Mouse (Mus musculus) liver, embryonic 16.5 days (tissue): ENCODE data around the gene Gm11595. TPM values are rescaled to one million over a fixed set of nuclear protein-coding genes. Genes with fewer than 3 reads are reported as not detected.

Experiments
- ATAC-seq: fragments of 200-750 bp; cut with Nextera tagmentation; 2 replicates; pipeline ENCODE4 v1.8.0; 2017; ENCODE audit warnings: low read depth, mild to moderate bottlenecking, moderate number of reproducible peaks, moderate library complexity
- H3K27ac ChIP-seq: fragments of 300-500 bp; sonication (generic); 2 replicates; pipeline ENCODE4 v1.5.1; 2014; ENCODE audit warnings: mild to moderate bottlenecking, low read length
- H3K27me3 ChIP-seq: fragments of 300-500 bp; sonication (generic); 2 replicates; pipeline ENCODE4 v1.6.1; 2014; ENCODE audit warnings: low read depth, low read length, mixed read lengths; ENCODE audit not compliant: control insufficient read depth, insufficient read depth
- H3K36me3 ChIP-seq: fragments of 300-500 bp; sonication (generic); 2 replicates; pipeline ENCODE4 v1.6.1; 2014; ENCODE audit warnings: mild to moderate bottlenecking; ENCODE audit not compliant: control insufficient read depth, insufficient read depth
- H3K4me1 ChIP-seq: fragments of 300-500 bp; sonication (generic); 2 replicates; pipeline ENCODE4 v1.6.1; 2014; ENCODE audit warnings: low read depth, low read length, mixed read lengths; ENCODE audit not compliant: control insufficient read depth
- H3K4me2 ChIP-seq: fragments of 300-500 bp; sonication (generic); 2 replicates; pipeline ENCODE4 v1.6.1; 2014; ENCODE audit warnings: low read depth, low read length, mixed read lengths
- H3K4me3 ChIP-seq: fragments of 300-500 bp; sonication (generic); 2 replicates; pipeline ENCODE4 v1.5.1; 2014; ENCODE audit warnings: low read depth, mild to moderate bottlenecking, low read length
- H3K9ac ChIP-seq: fragments of 300-500 bp; sonication (generic); 2 replicates; pipeline ENCODE4 v1.6.1; 2014; ENCODE audit warnings: low read depth, low read length
- H3K9me3 ChIP-seq: fragments of 300-500 bp; sonication (generic); replicated peaks from 2 replicates; pipeline ENCODE4 v1.6.1; 2016; ENCODE audit warnings: low read length; ENCODE audit not compliant: control insufficient read depth
- WGBS: fragments of 180-500 bp; shearing (Covaris S2); extraction: QIAGEN DNeasy Blood & Tissue Kit; methylation state at CpG from one replicate; pipeline ENCODE4 v1.1.7; 2014; ENCODE audit not compliant: insufficient replicate concordance; 5-methylcytosine and 5-hydroxymethylcytosine counted together
- polyA plus RNA-seq: library from polyadenylated mRNA; unstranded; fragments of >200 nt; fragmentation: Nextera tagmentation; extraction: Ambion mirVana; gene quantifications from 2 replicates; pipeline ENCODE4 v1.2.1, GENCODE M21; 2015

Gene Gm11595
- polyA plus RNA-seq, 1 experiment from 2014 or later: not detected

DNA sequence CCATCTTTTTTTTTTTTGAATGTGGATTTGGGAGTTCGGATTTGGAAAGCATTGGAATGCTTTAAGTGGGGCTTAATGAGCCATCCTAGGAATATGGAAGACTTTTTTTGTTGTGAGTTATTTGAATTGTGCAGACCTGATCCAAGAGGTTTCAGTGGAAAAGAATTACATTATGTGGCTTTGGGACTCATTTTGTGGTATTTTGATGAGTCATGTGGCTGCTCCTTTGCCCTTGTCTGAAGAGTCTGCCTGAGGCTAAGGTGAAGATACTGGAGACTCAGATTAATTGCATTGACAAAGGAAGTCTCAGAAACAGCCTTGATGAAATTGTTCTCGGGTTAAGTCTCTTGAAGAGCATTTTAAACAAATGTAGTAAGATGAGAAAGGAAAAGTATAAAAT is 4.3 kb downstream of the Gm11595 start:
- no peak overlapping the region for H3K27ac ChIP-seq
- H3K9me3 ChIP-seq: no peaks in the 10 kb centered on the region
- H3K27me3 ChIP-seq: no peaks in the 10 kb centered on the region
- no peaks in the 10 kb centered on the region for H3K36me3 ChIP-seq
- ATAC-seq: no peak
- no peak overlapping the region for H3K4me2 ChIP-seq
- 50% methylated on average over 2 of the region's 2 CpGs for WGBS
- no peak overlapping the region for H3K4me3 ChIP-seq
- no peak overlapping the region for H3K9ac ChIP-seq
- no peaks in the 10 kb centered on the region for H3K4me1 ChIP-seq

DNA sequence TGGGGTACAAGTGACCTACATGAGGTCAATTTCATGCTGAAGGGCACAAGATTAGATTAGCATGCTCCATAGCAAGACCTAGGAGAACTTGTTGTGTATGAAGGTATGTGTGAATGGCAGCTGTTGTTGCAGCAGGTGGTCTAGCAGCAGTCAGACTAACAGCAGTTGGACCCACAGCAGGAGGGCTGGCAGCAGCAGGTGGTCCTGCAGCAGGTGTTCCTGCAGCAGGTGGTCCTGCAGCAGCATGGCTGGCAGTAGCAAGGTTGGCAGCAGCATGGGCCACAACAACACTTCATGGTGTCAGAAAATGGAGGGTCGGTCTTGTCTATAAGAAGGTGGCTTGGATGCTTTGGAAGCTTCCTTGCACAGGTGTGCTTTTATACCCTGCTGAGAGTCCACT is 13.8 kb downstream of the Gm11595 start:
- H3K27me3 ChIP-seq: no peaks in the 10 kb centered on the region
- no peak for ATAC-seq
- no peak overlapping the region for H3K9ac ChIP-seq
- no peak overlapping the region for H3K27ac ChIP-seq
- H3K4me1 ChIP-seq: no peaks in the 10 kb centered on the region
- no peak overlapping the region for H3K4me2 ChIP-seq
- H3K9me3 ChIP-seq: no peaks in the 10 kb centered on the region
- H3K36me3 ChIP-seq: no peaks in the 10 kb centered on the region
- no peak overlapping the region for H3K4me3 ChIP-seq
- WGBS: 50% methylated on average over 1 of the region's 1 CpGs

DNA sequence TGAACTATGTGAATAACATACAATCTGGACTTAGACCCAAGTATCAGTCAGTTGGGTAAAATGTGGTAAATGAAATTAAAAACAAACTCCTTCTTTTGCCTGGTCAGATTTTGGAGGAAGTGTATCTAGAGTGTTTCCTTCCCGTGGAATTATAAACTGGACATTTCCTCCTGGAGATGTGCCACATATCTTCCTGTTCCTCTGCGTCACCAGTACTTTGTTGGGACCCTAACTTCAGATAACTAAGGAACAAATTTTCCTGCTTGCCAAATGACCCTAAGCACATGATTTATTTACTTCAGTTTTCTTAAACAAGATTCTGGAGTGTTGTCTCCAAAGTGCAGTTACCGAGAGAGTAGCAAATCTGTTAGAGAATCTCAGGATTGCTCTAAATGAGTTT is 28.7 kb downstream of the Gm11595 start:
- H3K9ac ChIP-seq: no peak overlapping the region
- no peaks in the 10 kb centered on the region for H3K4me1 ChIP-seq
- no peak for ATAC-seq
- no peaks in the 10 kb centered on the region for H3K9me3 ChIP-seq
- no peak overlapping the region for H3K27ac ChIP-seq
- no peak overlapping the region for H3K4me2 ChIP-seq
- WGBS: 62% methylated on average over 3 of the region's 3 CpGs
- no peaks in the 10 kb centered on the region for H3K36me3 ChIP-seq
- no peaks in the 10 kb centered on the region for H3K27me3 ChIP-seq
- H3K4me3 ChIP-seq: no peak overlapping the region

DNA sequence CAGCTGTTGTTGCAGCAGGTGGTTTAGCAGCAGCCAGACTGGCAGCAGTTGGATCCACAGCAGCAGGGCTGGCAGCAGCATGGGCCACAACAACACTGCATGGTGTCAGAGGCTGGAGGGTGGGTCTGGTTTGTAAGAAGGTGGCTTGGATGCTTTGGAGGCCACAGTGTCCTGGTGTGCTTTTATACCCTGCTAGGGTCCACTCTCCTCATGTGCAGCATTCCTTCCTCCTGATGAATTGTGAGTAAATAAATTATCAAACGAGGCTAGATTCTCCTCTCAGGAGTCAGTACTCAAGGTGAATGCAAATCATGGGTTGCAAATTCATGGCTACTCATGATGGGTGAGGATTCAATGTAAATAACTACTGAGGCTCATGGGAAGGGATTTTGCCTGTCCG is 38.5 kb downstream of the Gm11595 start, which contains the start of gene Gm14180:
Gene Gm14180, minus strand, starts transcription at position 101 of the 400 bp plus-strand sequence.
- Histone ChIP-seq H3K27me3 (no peaks in the 10 kb centered on the region), H3K4me3 (no peak within 1 kb of the TSS), H3K36me3 (no peaks in the 10 kb centered on the region), H3K4me2 (no peak within 1 kb of the TSS), H3K9me3 (no peaks in the 10 kb centered on the region), H3K27ac (no peak within 1 kb of the TSS), H3K4me1 (no peaks in the 10 kb centered on the region), H3K9ac (no peak within 1 kb of the TSS)
- WGBS: 42% methylated on average over 2 of the region's 2 CpGs
- no peak for ATAC-seq

DNA sequence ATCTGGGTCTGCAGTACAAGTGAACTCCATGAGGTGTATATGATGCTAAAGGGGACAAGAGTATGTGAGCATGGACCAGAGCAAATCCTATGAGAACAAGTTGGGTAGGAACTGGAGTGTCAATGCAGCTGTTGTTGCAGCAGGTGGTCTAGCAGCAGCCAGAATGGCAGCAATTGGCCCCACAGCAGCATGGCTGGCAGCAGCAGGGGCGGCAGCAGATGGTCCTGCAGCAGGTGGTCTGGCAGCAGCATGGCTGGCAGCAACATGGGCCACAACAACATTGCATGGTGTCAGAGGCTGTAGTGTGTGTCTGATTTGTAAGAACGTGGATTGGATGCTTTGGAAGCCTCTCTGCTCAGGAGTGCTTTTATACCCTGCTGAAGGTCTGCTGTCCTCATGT is 48.7 kb downstream of the Gm11595 start:
- no peak overlapping the region for H3K4me2 ChIP-seq
- no peaks in the 10 kb centered on the region for H3K9me3 ChIP-seq
- no peak for ATAC-seq
- H3K4me1 ChIP-seq: no peaks in the 10 kb centered on the region
- no peak overlapping the region for H3K4me3 ChIP-seq
- no peak overlapping the region for H3K27ac ChIP-seq
- H3K36me3 ChIP-seq: no peaks in the 10 kb centered on the region
- 53% methylated on average over 2 of the region's 2 CpGs for WGBS
- no peak overlapping the region for H3K9ac ChIP-seq
- no peaks in the 10 kb centered on the region for H3K27me3 ChIP-seq

Other genes with a start within 250 kb of the Gm11595 start
- gene Krt40, start 229.8 kb downstream of the Gm11595 start, polyA plus RNA-seq: not detected in 2 replicates
- gene Krtap3-3, start 222.0 kb downstream of the Gm11595 start, polyA plus RNA-seq: not detected in 2 replicates
- gene Krtap3-2, start 216.1 kb downstream of the Gm11595 start, polyA plus RNA-seq: not detected in 2 replicates
- gene Gm11939, start 213.4 kb downstream of the Gm11595 start, polyA plus RNA-seq: not detected in 2 replicates
- gene Krtap3-1, start 206.3 kb downstream of the Gm11595 start, polyA plus RNA-seq: not detected in 2 replicates
- not detected in 2 replicates for gene Krtap1-5, start 191.9 kb downstream of the Gm11595 start, polyA plus RNA-seq
- not detected in 2 replicates for gene Krtap1-4, start 189.3 kb downstream of the Gm11595 start, polyA plus RNA-seq
- not detected in 2 replicates for gene Krtap1-3, start 181.6 kb downstream of the Gm11595 start, polyA plus RNA-seq
- gene Krtap9-3, start 174.8 kb downstream of the Gm11595 start, polyA plus RNA-seq: not detected in 2 replicates
- gene Gm11938, start 169.6 kb downstream of the Gm11595 start, polyA plus RNA-seq: not detected in 2 replicates
- not detected in 2 replicates for gene Gm11937, start 162.7 kb downstream of the Gm11595 start, polyA plus RNA-seq
- not detected in 2 replicates for gene Krtap2-4, start 158.1 kb downstream of the Gm11595 start, polyA plus RNA-seq
- not detected in 2 replicates for gene Gm11562, start 152.5 kb downstream of the Gm11595 start, polyA plus RNA-seq
- not detected in 2 replicates for gene Krtap4-1, start 144.7 kb downstream of the Gm11595 start, polyA plus RNA-seq
- gene Krtap4-2, start 137.8 kb downstream of the Gm11595 start, polyA plus RNA-seq: not detected in 2 replicates
- not detected in 2 replicates for gene Krtap4-7, start 128.8 kb downstream of the Gm11595 start, polyA plus RNA-seq
- gene Gm11555, start 122.7 kb downstream of the Gm11595 start, polyA plus RNA-seq: not detected in 2 replicates
- not detected in 2 replicates for gene Gm11563, start 114.0 kb downstream of the Gm11595 start, polyA plus RNA-seq
- gene Krtap4-6, start 107.0 kb downstream of the Gm11595 start, polyA plus RNA-seq: not detected in 2 replicates
- gene Gm14190, start 82.2 kb downstream of the Gm11595 start, polyA plus RNA-seq: not detected in 2 replicates
- not detected in 2 replicates for gene Gm14180, start 38.6 kb downstream of the Gm11595 start, polyA plus RNA-seq
- gene Krtap4-8, start 7.8 kb upstream of the Gm11595 start, polyA plus RNA-seq: not detected in 2 replicates
- not detected in 2 replicates for gene Krtap4-9, start 12.3 kb upstream of the Gm11595 start, polyA plus RNA-seq
- not detected in 2 replicates for gene Gm11596, start 20.6 kb upstream of the Gm11595 start, polyA plus RNA-seq
- gene Gm11569, start 26.0 kb upstream of the Gm11595 start, polyA plus RNA-seq: not detected in 2 replicates
- not detected in 2 replicates for gene Gm11554, start 31.5 kb upstream of the Gm11595 start, polyA plus RNA-seq
- gene Krtap4-13, start 37.0 kb upstream of the Gm11595 start, polyA plus RNA-seq: not detected in 2 replicates
- gene Gm11564, start 42.8 kb upstream of the Gm11595 start, polyA plus RNA-seq: not detected in 2 replicates
- gene 2300003K06Rik, start 65.2 kb upstream of the Gm11595 start, polyA plus RNA-seq: not detected in 2 replicates
- gene Krtap4-16, start 78.7 kb upstream of the Gm11595 start, polyA plus RNA-seq: not detected in 2 replicates
- not detected in 2 replicates for gene Gm11568, start 85.0 kb upstream of the Gm11595 start, polyA plus RNA-seq
- gene Gm11559, start 91.6 kb upstream of the Gm11595 start, polyA plus RNA-seq: not detected in 2 replicates
- not detected in 2 replicates for gene Krtap9-1, start 100.5 kb upstream of the Gm11595 start, polyA plus RNA-seq
- not detected in 2 replicates for gene Gm11567, start 106.3 kb upstream of the Gm11595 start, polyA plus RNA-seq
- not detected in 2 replicates for gene Krtap31-1, start 135.0 kb upstream of the Gm11595 start, polyA plus RNA-seq
- not detected in 2 replicates for gene Gm11565, start 141.8 kb upstream of the Gm11595 start, polyA plus RNA-seq
- gene Krtap31-2, start 163.4 kb upstream of the Gm11595 start, polyA plus RNA-seq: not detected in 2 replicates
- not detected in 2 replicates for gene Krtap9-5, start 175.6 kb upstream of the Gm11595 start, polyA plus RNA-seq
- gene Krtap29-1, start 206.1 kb upstream of the Gm11595 start, polyA plus RNA-seq: not detected in 2 replicates
- gene Krtap16-1, start 213.7 kb upstream of the Gm11595 start, polyA plus RNA-seq: not detected in 2 replicates
- gene Krtap17-1, start 221.1 kb upstream of the Gm11595 start, polyA plus RNA-seq: not detected in 2 replicates
- gene Krt33a, start 243.3 kb upstream of the Gm11595 start, polyA plus RNA-seq: not detected in 2 replicates